Mouse (Mus musculus): ENCODE measurements around the gene Gm9736. TPM values are rescaled to one million over a fixed set of nuclear protein-coding genes. Genes with fewer than 3 reads are reported as not detected.
"Not testable (repeated sequence)": the region's sequence is repeated elsewhere in the genome, so short reads cannot be mapped to it uniquely, and the experiment has no call there.

The Gm9736 gene
- not detected for total RNA-seq (2021)
- long read RNA-seq, experiment 1: 0 reads
- long read RNA-seq, experiment 2: 0 reads

GRCm38 (mm10) chr10:77751254-77751653, at the start of gene Gm9736:
Gene Gm9736, minus strand, starts transcription at chr10:77751354.
- DNase-seq (ENCODE audit: low spot score in 2 of 2); H3K27ac ChIP-seq; H3K4me3 ChIP-seq: not testable (repeated sequence)

- H3K4me3 ChIP-seq: no peak within 1 kb of the TSS
- no peak for DNase-seq (ENCODE audit: low spot score in 2 of 2)
- H3K27ac ChIP-seq: no peak within 1 kb of the TSS
- no peak for TF ChIP-seq CTCF (conservative IDR thresholded peaks at IDR 0.05)
Observed at GRCm38 (mm10) chr10:77798921-77799508, 47.9 kb upstream of the Gm9736 start, which contains the start of gene Gm19668. Gene Gm19668, minus strand, starts transcription at chr10:77799133.

- not testable (repeated sequence) for H3K4me3 ChIP-seq; DNase-seq (ENCODE audit: low spot score in 2 of 2); H3K27ac ChIP-seq
Observed at GRCm38 (mm10) chr10:77798164-77798920, 47.2 kb upstream of the Gm9736 start.

GRCm38 (mm10) chr10:77797677-77798076, 46.5 kb upstream of the Gm9736 start:
- Histone ChIP-seq H3K4me3 (no peak overlapping the region), H3K27ac (no peak overlapping the region)
- TF ChIP-seq CTCF (conservative IDR thresholded peaks at IDR 0.05): no peak
- no peak for DNase-seq (ENCODE audit: low spot score in 2 of 2)

DNA sequence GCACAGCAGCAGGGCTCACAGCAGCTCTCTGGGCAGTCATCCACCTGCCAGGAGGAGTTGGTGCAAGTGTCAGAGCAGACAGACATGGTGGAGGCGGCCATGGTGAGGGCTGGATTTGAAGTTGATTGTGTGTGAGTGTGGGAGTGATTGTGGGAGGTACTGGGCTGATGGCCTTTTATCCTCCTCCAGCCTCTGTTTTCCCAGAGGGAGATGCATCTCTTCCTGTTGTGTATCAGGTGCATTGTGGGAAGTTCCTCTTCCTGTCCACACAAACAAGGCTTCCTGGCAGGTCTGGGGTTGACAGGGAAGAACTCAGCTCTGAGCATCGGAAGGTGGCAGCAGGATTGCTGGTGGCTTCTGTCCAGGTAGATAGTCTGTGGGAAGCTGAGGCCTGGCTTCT, 43.8 kb upstream of the Gm9736 start, which contains the start of gene Gm9639:
Gm9639 (minus strand) TSS at position 101 of the 400 bp plus-strand sequence.
- no peak for DNase-seq (ENCODE audit: low spot score in 2 of 2)
- Histone ChIP-seq H3K4me3 (no peak within 1 kb of the TSS), H3K27ac (no peak within 1 kb of the TSS)
- TF ChIP-seq CTCF (conservative IDR thresholded peaks at IDR 0.05): no peak

DNA sequence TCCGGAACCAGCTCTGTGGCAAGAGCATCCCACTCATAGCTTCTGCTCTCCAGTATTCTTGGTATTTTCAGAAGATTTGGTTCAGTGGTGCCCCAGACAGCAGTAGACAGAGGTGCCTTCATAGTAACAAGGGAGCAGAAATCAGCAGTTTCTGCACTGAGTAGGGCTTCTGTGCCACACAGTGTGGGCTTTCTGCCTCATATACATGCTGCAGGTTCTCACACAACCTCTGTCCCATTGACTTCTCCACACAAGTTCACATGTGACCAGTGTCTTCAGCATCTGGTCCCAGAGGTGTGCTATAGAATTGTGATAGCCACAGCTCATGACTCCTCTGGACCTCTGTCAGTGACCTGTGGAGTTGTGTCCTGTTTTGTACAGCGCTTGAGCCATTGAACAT, 37.5 kb upstream of the Gm9736 start:
- no peak overlapping the region for H3K27ac ChIP-seq
- no peak overlapping the region for H3K4me3 ChIP-seq
- no peak for TF ChIP-seq CTCF (conservative IDR thresholded peaks at IDR 0.05)
- DNase-seq (ENCODE audit: low spot score in 2 of 2): no peak

GRCm38 (mm10) chr10:77787876-77788275, 36.7 kb upstream of the Gm9736 start, which contains the start of gene Gm7137:
Gene Gm7137, minus strand, starts transcription at chr10:77788200.
- not testable (repeated sequence) for H3K4me3 ChIP-seq; H3K27ac ChIP-seq; DNase-seq (ENCODE audit: low spot score in 2 of 2)

GRCm38 (mm10) chr10:77783396-77783795, 32.2 kb upstream of the Gm9736 start:
- H3K27ac ChIP-seq; DNase-seq (ENCODE audit: low spot score in 2 of 2): not testable (repeated sequence)

DNA sequence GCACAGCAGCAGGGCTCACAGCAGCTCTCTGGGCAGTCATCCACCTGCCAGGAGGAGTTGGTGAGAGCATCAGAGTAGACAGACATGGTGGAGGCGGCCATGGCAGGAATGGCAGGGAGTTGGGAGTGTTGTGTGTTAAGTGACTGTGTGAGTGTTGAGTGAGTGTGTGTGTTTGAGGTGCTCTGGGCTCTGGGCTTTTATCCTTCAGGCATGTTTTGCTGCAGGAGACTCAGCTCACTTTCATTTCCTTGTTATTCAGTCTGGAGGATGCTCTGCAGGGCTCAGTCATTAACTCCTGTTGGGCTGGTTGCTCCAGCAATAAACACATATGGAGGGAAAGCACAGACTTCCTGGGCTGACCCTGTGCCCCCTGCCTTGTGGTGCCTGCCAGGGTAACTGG, 31.3 kb upstream of the Gm9736 start, which contains the start of gene Gm3250:
Gm3250 (minus strand) TSS at position 101 of the 400 bp plus-strand sequence.
- H3K27ac ChIP-seq; DNase-seq (ENCODE audit: low spot score in 2 of 2); H3K4me3 ChIP-seq: not testable (repeated sequence)

More at GRCm38 (mm10) chr10:77783396-77783795, 32.2 kb upstream of the Gm9736 start:
- not testable (repeated sequence) for H3K4me3 ChIP-seq

DNA sequence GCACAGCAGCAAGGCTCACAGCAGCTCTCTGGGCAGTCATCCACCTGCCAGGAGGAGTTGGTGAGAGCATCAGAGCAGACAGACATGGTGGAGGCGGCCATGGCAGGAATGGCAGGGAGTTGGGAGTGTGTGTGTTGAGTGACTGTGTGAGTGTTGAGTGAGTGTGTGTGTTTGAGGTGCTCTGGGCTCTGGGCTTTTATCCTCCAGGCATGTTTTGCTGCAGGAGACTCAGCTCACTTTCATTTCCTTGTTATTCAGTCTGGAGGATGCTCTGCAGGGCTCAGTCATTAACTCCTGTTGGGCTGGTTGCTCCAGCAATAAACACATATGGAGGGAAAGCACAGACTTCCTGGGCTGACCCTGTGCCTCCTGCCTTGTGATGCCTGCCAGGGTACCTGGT, 25.7 kb upstream of the Gm9736 start, which contains the start of gene Gm7138:
Gm7138 (minus strand) TSS at position 101 of the 400 bp plus-strand sequence.
- not testable (repeated sequence) for H3K27ac ChIP-seq; H3K4me3 ChIP-seq; DNase-seq (ENCODE audit: low spot score in 2 of 2)

DNA sequence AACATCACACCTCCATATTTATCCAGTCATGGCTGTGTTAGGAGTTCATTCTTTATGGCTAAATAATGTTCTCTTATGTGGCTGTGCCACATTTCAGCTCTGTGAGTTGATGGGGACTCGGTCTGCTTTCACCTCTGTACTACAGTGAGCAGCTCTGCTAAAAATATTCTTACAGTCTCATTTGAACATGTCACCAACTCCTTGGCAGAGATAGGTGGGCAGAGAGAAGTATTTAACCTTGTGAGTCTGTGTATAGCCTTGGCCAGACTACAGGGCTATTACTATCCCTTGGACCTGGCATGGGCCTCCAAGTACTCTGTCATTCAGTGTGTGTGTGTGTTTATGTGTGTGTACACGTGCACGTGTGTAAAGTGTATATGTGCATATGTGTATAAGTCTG, 21.0 kb upstream of the Gm9736 start:
- not testable (repeated sequence) for H3K4me3 ChIP-seq; H3K27ac ChIP-seq; DNase-seq (ENCODE audit: low spot score in 2 of 2)

GRCm38 (mm10) chr10:77771225-77771624, 20.1 kb upstream of the Gm9736 start, which contains the start of gene Gm3238:
Gene Gm3238, minus strand, starts transcription at chr10:77771325.
- H3K27ac ChIP-seq; H3K4me3 ChIP-seq; DNase-seq (ENCODE audit: low spot score in 2 of 2): not testable (repeated sequence)

DNA sequence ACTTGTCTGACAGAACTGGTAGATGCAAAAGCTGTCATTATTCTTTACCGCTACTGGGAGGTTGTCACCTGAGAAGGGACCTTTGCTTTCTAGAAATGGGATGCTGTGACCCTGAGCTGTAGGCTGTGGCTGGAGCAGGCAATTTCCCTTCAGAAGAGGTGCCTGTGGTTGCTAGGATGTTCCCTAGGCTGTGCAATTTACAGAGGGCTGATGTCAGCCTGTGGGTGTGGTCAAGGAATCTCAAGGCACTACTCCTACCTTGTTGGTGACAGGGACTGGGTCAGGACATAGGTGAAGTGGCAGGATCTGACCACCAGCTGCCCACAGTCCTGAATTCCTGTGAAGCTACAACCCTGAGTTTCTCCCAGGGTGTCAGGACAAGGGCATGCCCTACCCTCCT, 18.6 kb upstream of the Gm9736 start:
- DNase-seq (ENCODE audit: low spot score in 2 of 2): no peak
- no peak for TF ChIP-seq CTCF (conservative IDR thresholded peaks at IDR 0.05)
- H3K4me3 ChIP-seq: no peak overlapping the region
- no peak overlapping the region for H3K27ac ChIP-seq

GRCm38 (mm10) chr10:77759582-77759981, 8.4 kb upstream of the Gm9736 start, which contains the start of gene Gm3233:
Gene Gm3233, minus strand, starts transcription at chr10:77759682.
- DNase-seq (ENCODE audit: low spot score in 2 of 2); H3K27ac ChIP-seq: not testable (repeated sequence)

More at GRCm38 (mm10) chr10:77759582-77759981, 8.4 kb upstream of the Gm9736 start, which contains the start of gene Gm3233:
- not testable (repeated sequence) for H3K4me3 ChIP-seq
